Mouse (Mus musculus): ENCODE measurements around the gene Sbno2.

DNA sequence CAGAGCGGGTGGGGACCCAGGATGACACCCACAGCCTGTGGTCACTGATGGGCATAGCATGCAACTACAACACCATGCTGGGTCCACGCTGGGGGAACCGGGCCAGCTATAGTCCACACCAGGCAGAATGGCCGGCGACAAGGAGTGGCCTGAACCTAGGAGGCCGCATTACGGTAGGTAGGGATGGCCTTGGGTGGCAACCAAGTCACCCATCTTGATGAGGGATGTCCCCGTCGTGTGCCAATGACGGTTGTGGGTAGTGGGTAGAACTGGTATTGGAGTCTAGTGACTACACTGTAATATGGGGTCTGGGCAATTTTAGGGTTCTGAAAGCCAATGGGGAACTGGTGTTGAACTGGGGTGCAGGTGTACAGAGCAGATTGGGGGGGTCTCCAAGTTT, 88.4 kb downstream of the Sbno2 start:
- no peak for TF ChIP-seq SIN3A (IDR thresholded peaks at IDR 0.05; ENCODE audit: low read length)
- no peak for TF ChIP-seq ELF1 (IDR thresholded peaks at IDR 0.05; ENCODE audit: low read depth, low read length)
- no peak for TF ChIP-seq MEF2A (IDR thresholded peaks at IDR 0.05; ENCODE audit: borderline replicate concordance, low read depth, low read length)
- no peak for TF ChIP-seq ZC3H11A (IDR thresholded peaks at IDR 0.05; ENCODE audit: low read depth, low read length)
- no peak for TF ChIP-seq CTCF (conservative IDR thresholded peaks at IDR 0.05 in 1 of 2, IDR thresholded peaks at IDR 0.05 in 1 of 2; ENCODE audit: low read depth in 2 of 2, low read length in 2 of 2)
- TF ChIP-seq ETS1 (conservative IDR thresholded peaks at IDR 0.05; ENCODE audit: low read depth, low read length): no peak
- TF ChIP-seq ZNF384 (IDR thresholded peaks at IDR 0.05; ENCODE audit: low read depth, low read length): no peak
- no peak for TF ChIP-seq RCOR1 (conservative IDR thresholded peaks at IDR 0.05; ENCODE audit: low read depth, low read length)
- TF ChIP-seq POLR2AphosphoS2 (IDR thresholded peaks at IDR 0.05; ENCODE audit: low read depth, low read length): no peak

Data from CH12.LX (cell line).